Mouse (Mus musculus): ENCODE results near the gene Tmem132b. TPM values are rescaled to one million over a fixed set of nuclear protein-coding genes. Genes with fewer than 3 reads are reported as not detected.

Gene Tmem132b
- polyA plus RNA-seq, 1 experiment: under 0.01 TPM

GRCm38 (mm10) chr5:125578661-125579060 is 47.1 kb downstream of the Tmem132b start:
- Histone ChIP-seq H3K36me3 (ENCODE audit: control insufficient read depth, insufficient read depth) (no peaks in the 10 kb centered on the region), H3K4me3 (ENCODE audit: insufficient read depth, poor library complexity, severe bottlenecking) (no peak overlapping the region), H3K79me2 (ENCODE audit: control insufficient read depth, insufficient read depth) (no peaks in the 10 kb centered on the region), H3ac (ENCODE audit: control insufficient read depth, insufficient read length, low read depth) (no peak overlapping the region), H3K27me3 (ENCODE audit: control insufficient read depth, insufficient read depth, insufficient read length) (no peaks in the 10 kb centered on the region), H3K79me3 (ENCODE audit: low read depth) (no peaks in the 10 kb centered on the region)
- TF ChIP-seq MYOG (IDR thresholded peaks at IDR 0.05; ENCODE audit: control insufficient read depth, extremely low read depth, insufficient read length) (no peak), USF1 (IDR thresholded peaks at IDR 0.05; ENCODE audit: low read depth) (no peak), CEBPB (IDR thresholded peaks at IDR 0.05; ENCODE audit: low read depth) (no peak), MAX (IDR thresholded peaks at IDR 0.05) (no peak), MYOD1 (IDR thresholded peaks at IDR 0.05; ENCODE audit: control insufficient read depth, insufficient read length, low read depth) (no peak), FOSL1 (IDR thresholded peaks at IDR 0.05; ENCODE audit: insufficient read depth, low read length, poor library complexity, severe bottlenecking) (no peak), CTCF (IDR thresholded peaks at IDR 0.05; ENCODE audit: control insufficient read depth, insufficient read depth, insufficient read length) (no peak)

- H3K27me3 ChIP-seq (ENCODE audit: control insufficient read depth, insufficient read depth, insufficient read length): no peaks in the 10 kb centered on the region
- no peak overlapping the region for H3K4me3 ChIP-seq (ENCODE audit: insufficient read depth, poor library complexity, severe bottlenecking)
- H3ac ChIP-seq (ENCODE audit: control insufficient read depth, insufficient read length, low read depth): no peak overlapping the region
- TF ChIP-seq MYOD1 (IDR thresholded peaks at IDR 0.05; ENCODE audit: control insufficient read depth, insufficient read length, low read depth) (no peak), MYOG (IDR thresholded peaks at IDR 0.05; ENCODE audit: control insufficient read depth, extremely low read depth, insufficient read length) (no peak), CEBPB (IDR thresholded peaks at IDR 0.05; ENCODE audit: low read depth) (no peak)
- H3K79me3 ChIP-seq (ENCODE audit: low read depth): no peaks in the 10 kb centered on the region
- H3K79me2 ChIP-seq (ENCODE audit: control insufficient read depth, insufficient read depth): no peaks in the 10 kb centered on the region
- no peaks in the 10 kb centered on the region for H3K36me3 ChIP-seq (ENCODE audit: control insufficient read depth, insufficient read depth)
These were observed 47.6 kb downstream of the Tmem132b start for GRCm38 (mm10) chr5:125579153-125579552.

- Histone ChIP-seq H3K79me2 (ENCODE audit: control insufficient read depth, insufficient read depth) (no peaks in the 10 kb centered on the region), H3K4me3 (ENCODE audit: insufficient read depth, poor library complexity, severe bottlenecking) (no peak overlapping the region), H3ac (ENCODE audit: control insufficient read depth, insufficient read length, low read depth) (no peak overlapping the region), H3K27me3 (ENCODE audit: control insufficient read depth, insufficient read depth, insufficient read length) (no peaks in the 10 kb centered on the region), H3K36me3 (ENCODE audit: control insufficient read depth, insufficient read depth) (no peaks in the 10 kb centered on the region), H3K79me3 (ENCODE audit: low read depth) (no peaks in the 10 kb centered on the region)
- no peak for TF ChIP-seq FOSL1 (IDR thresholded peaks at IDR 0.05; ENCODE audit: insufficient read depth, low read length, poor library complexity, severe bottlenecking)
- TF ChIP-seq USF1 (IDR thresholded peaks at IDR 0.05; ENCODE audit: low read depth): no peak
- no peak for TF ChIP-seq MYOD1 (IDR thresholded peaks at IDR 0.05; ENCODE audit: control insufficient read depth, insufficient read length, low read depth)
- no peak for TF ChIP-seq MYOG (IDR thresholded peaks at IDR 0.05; ENCODE audit: control insufficient read depth, extremely low read depth, insufficient read length)
- no peak for TF ChIP-seq MAX (IDR thresholded peaks at IDR 0.05)
- no peak for TF ChIP-seq CTCF (IDR thresholded peaks at IDR 0.05; ENCODE audit: control insufficient read depth, insufficient read depth, insufficient read length)
- no peak for TF ChIP-seq CEBPB (IDR thresholded peaks at IDR 0.05; ENCODE audit: low read depth)
These were observed 51.7 kb downstream of the Tmem132b start for GRCm38 (mm10) chr5:125583298-125583697.

- H3K4me3 ChIP-seq (ENCODE audit: insufficient read depth, poor library complexity, severe bottlenecking): no peak overlapping the region
- H3K27me3 ChIP-seq (ENCODE audit: control insufficient read depth, insufficient read depth, insufficient read length): no peaks in the 10 kb centered on the region
- no peaks in the 10 kb centered on the region for H3K79me3 ChIP-seq (ENCODE audit: low read depth)
- H3K79me2 ChIP-seq (ENCODE audit: control insufficient read depth, insufficient read depth): no peaks in the 10 kb centered on the region
- no peaks in the 10 kb centered on the region for H3K36me3 ChIP-seq (ENCODE audit: control insufficient read depth, insufficient read depth)
- H3ac ChIP-seq (ENCODE audit: control insufficient read depth, insufficient read length, low read depth): no peak overlapping the region
- TF ChIP-seq CEBPB (IDR thresholded peaks at IDR 0.05; ENCODE audit: low read depth) (no peak), FOSL1 (IDR thresholded peaks at IDR 0.05; ENCODE audit: insufficient read depth, low read length, poor library complexity, severe bottlenecking) (no peak), CTCF (IDR thresholded peaks at IDR 0.05; ENCODE audit: control insufficient read depth, insufficient read depth, insufficient read length) (no peak), MYOG (IDR thresholded peaks at IDR 0.05; ENCODE audit: control insufficient read depth, extremely low read depth, insufficient read length) (no peak), MAX (IDR thresholded peaks at IDR 0.05) (no peak), USF1 (IDR thresholded peaks at IDR 0.05; ENCODE audit: low read depth) (no peak), MYOD1 (IDR thresholded peaks at IDR 0.05; ENCODE audit: control insufficient read depth, insufficient read length, low read depth) (no peak)
These were observed 52.3 kb downstream of the Tmem132b start for GRCm38 (mm10) chr5:125583836-125584235.

GRCm38 (mm10) chr5:125585211-125585610 is 53.6 kb downstream of the Tmem132b start:
- H3K4me3 ChIP-seq (ENCODE audit: insufficient read depth, poor library complexity, severe bottlenecking): no peak overlapping the region
- H3ac ChIP-seq (ENCODE audit: control insufficient read depth, insufficient read length, low read depth): no peak overlapping the region
- peaks cover 3% of the 10 kb centered on the region for H3K27me3 ChIP-seq (ENCODE audit: control insufficient read depth, insufficient read depth, insufficient read length)
- H3K79me3 ChIP-seq (ENCODE audit: low read depth): no peaks in the 10 kb centered on the region
- no peaks in the 10 kb centered on the region for H3K36me3 ChIP-seq (ENCODE audit: control insufficient read depth, insufficient read depth)
- TF ChIP-seq MYOG (IDR thresholded peaks at IDR 0.05; ENCODE audit: control insufficient read depth, extremely low read depth, insufficient read length): no peak
- TF ChIP-seq CEBPB (IDR thresholded peaks at IDR 0.05; ENCODE audit: low read depth): no peak
- no peak for TF ChIP-seq MYOD1 (IDR thresholded peaks at IDR 0.05; ENCODE audit: control insufficient read depth, insufficient read length, low read depth)
- TF ChIP-seq MAX (IDR thresholded peaks at IDR 0.05): no peak
- TF ChIP-seq FOSL1 (IDR thresholded peaks at IDR 0.05; ENCODE audit: insufficient read depth, low read length, poor library complexity, severe bottlenecking): no peak
- no peak for TF ChIP-seq CTCF (IDR thresholded peaks at IDR 0.05; ENCODE audit: control insufficient read depth, insufficient read depth, insufficient read length)
- TF ChIP-seq USF1 (IDR thresholded peaks at IDR 0.05; ENCODE audit: low read depth): no peak
- H3K79me2 ChIP-seq (ENCODE audit: control insufficient read depth, insufficient read depth): no peaks in the 10 kb centered on the region

GRCm38 (mm10) chr5:125588203-125588602 is 56.6 kb downstream of the Tmem132b start:
- Histone ChIP-seq H3K79me3 (ENCODE audit: low read depth) (no peaks in the 10 kb centered on the region), H3K27me3 (ENCODE audit: control insufficient read depth, insufficient read depth, insufficient read length) (peaks cover 16% of the 10 kb centered on the region), H3K79me2 (ENCODE audit: control insufficient read depth, insufficient read depth) (no peaks in the 10 kb centered on the region), H3ac (ENCODE audit: control insufficient read depth, insufficient read length, low read depth) (no peak overlapping the region), H3K4me3 (ENCODE audit: insufficient read depth, poor library complexity, severe bottlenecking) (no peak overlapping the region), H3K36me3 (ENCODE audit: control insufficient read depth, insufficient read depth) (no peaks in the 10 kb centered on the region)
- TF ChIP-seq FOSL1 (IDR thresholded peaks at IDR 0.05; ENCODE audit: insufficient read depth, low read length, poor library complexity, severe bottlenecking): no peak
- no peak for TF ChIP-seq MYOD1 (IDR thresholded peaks at IDR 0.05; ENCODE audit: control insufficient read depth, insufficient read length, low read depth)
- TF ChIP-seq CTCF (IDR thresholded peaks at IDR 0.05; ENCODE audit: control insufficient read depth, insufficient read depth, insufficient read length): no peak
- TF ChIP-seq CEBPB (IDR thresholded peaks at IDR 0.05; ENCODE audit: low read depth): no peak
- no peak for TF ChIP-seq MAX (IDR thresholded peaks at IDR 0.05)
- TF ChIP-seq USF1 (IDR thresholded peaks at IDR 0.05; ENCODE audit: low read depth): no peak
- TF ChIP-seq MYOG (IDR thresholded peaks at IDR 0.05; ENCODE audit: control insufficient read depth, extremely low read depth, insufficient read length): no peak
